Mouse (Mus musculus): Measurements from ENCODE around the gene Siah1b. TPM values are rescaled to one million over a fixed set of nuclear protein-coding genes. Genes with fewer than 3 reads are reported as not detected.

Siah1b gene
- total RNA-seq (2023), result 11.0 and 14.0 TPM in 2 replicates

GRCm38 (mm10) chrX:164076040-164076775 is at the start of gene Siah1b:
Gene Siah1b, minus strand, starts transcription at chrX:164076493.

GRCm38 (mm10) chrX:164088582-164088981 is 12.3 kb upstream of the Siah1b start, which contains the start of gene Cltrn:
Gene Cltrn, plus strand, starts transcription at chrX:164088830.

GRCm38 (mm10) chrX:164027607-164028289 is 48.5 kb downstream of the Siah1b start, which contains the start of gene Car5b:
Gene Car5b, minus strand, starts transcription at chrX:164027997.

Other genes with a start within 250 kb of the Siah1b start
- gene Ap1s2, start 167.5 kb downstream of the Siah1b start, total RNA-seq (2023), result 109 and 124 TPM in 2 replicates
- 60.9 and 69.2 TPM in 2 replicates for gene Zrsr2, start 117.8 kb downstream of the Siah1b start, total RNA-seq (2023)
- gene Car5b, start 48.5 kb downstream of the Siah1b start, total RNA-seq (2023), result 0.29 and 0.35 TPM in 2 replicates
- gene Cltrn, start 12.3 kb upstream of the Siah1b start, total RNA-seq (2023), result not detected in 2 replicates
- not detected in 2 replicates for gene Ace2, start 62.8 kb upstream of the Siah1b start, total RNA-seq (2023)
- gene Bmx, start 181.7 kb upstream of the Siah1b start, total RNA-seq (2023), result 69.7 and 86.8 TPM in 2 replicates
- gene Pir, start 192.9 kb upstream of the Siah1b start, total RNA-seq (2023), result 0.82 and 0.88 TPM in 2 replicates